Mouse (Mus musculus): ENCODE data around the gene Sstr1. TPM values are rescaled to one million over a fixed set of nuclear protein-coding genes. Genes with fewer than 3 reads are reported as not detected.

Gene Sstr1
- polyA plus RNA-seq, 1 experiment: not detected

- no peaks in the 10 kb centered on the region for H3K36me3 ChIP-seq (ENCODE audit: control insufficient read depth, insufficient read depth)
- H3K4me3 ChIP-seq: no peak overlapping the region
- no peak overlapping the region for H3ac ChIP-seq (ENCODE audit: control insufficient read depth, insufficient read length)
- no peaks in the 10 kb centered on the region for H3K27me3 ChIP-seq (ENCODE audit: control insufficient read depth, insufficient read depth, insufficient read length)
- H3K79me2 ChIP-seq (ENCODE audit: control insufficient read depth, insufficient read depth): no peaks in the 10 kb centered on the region
- H3K4me2 ChIP-seq (ENCODE audit: low read depth): no peak overlapping the region
- TF ChIP-seq REST (IDR thresholded peaks at IDR 0.05; ENCODE audit: insufficient read depth, insufficient read length): no peak
- no peak for TF ChIP-seq MAX (IDR thresholded peaks at IDR 0.05; ENCODE audit: low read depth)
- no peak for TF ChIP-seq CEBPB (IDR thresholded peaks at IDR 0.05; ENCODE audit: insufficient read depth, poor library complexity, severe bottlenecking)
- no peak for TF ChIP-seq E2F4 (IDR thresholded peaks at IDR 0.05; ENCODE audit: insufficient read depth)
- TF ChIP-seq USF1 (IDR thresholded peaks at IDR 0.05; ENCODE audit: low read depth): no peak
- no peak for TF ChIP-seq TCF12 (IDR thresholded peaks at IDR 0.05; ENCODE audit: insufficient read depth, poor library complexity, severe bottlenecking)
Measured at GRCm38 (mm10) chr12:58219078-58219477, 7.5 kb downstream of the Sstr1 start.

GRCm38 (mm10) chr12:58225644-58226043 is 14.1 kb downstream of the Sstr1 start:
- H3K4me3 ChIP-seq: no peak overlapping the region
- H3ac ChIP-seq (ENCODE audit: control insufficient read depth, insufficient read length): no peak overlapping the region
- H3K36me3 ChIP-seq (ENCODE audit: control insufficient read depth, insufficient read depth): no peaks in the 10 kb centered on the region
- H3K27me3 ChIP-seq (ENCODE audit: control insufficient read depth, insufficient read depth, insufficient read length): no peaks in the 10 kb centered on the region
- TF ChIP-seq USF1 (IDR thresholded peaks at IDR 0.05; ENCODE audit: low read depth) (no peak), MYOG (IDR thresholded peaks at IDR 0.05; ENCODE audit: control insufficient read depth in 1 of 3, insufficient read depth in 1 of 3, insufficient read length in 2 of 3, low read depth in 2 of 3) (no peak), POLR2AphosphoS2 (IDR thresholded peaks at IDR 0.05; ENCODE audit: insufficient read length, low read depth) (no peak), REST (IDR thresholded peaks at IDR 0.05; ENCODE audit: insufficient read depth, insufficient read length) (no peak), POLR2A (IDR thresholded peaks at IDR 0.05; ENCODE audit: insufficient read length, low read depth) (no peak), TCF12 (IDR thresholded peaks at IDR 0.05; ENCODE audit: insufficient read depth, poor library complexity, severe bottlenecking) (no peak), CEBPB (IDR thresholded peaks at IDR 0.05; ENCODE audit: insufficient read depth, poor library complexity, severe bottlenecking) (no peak), E2F4 (IDR thresholded peaks at IDR 0.05; ENCODE audit: insufficient read depth) (no peak), TCF3 (IDR thresholded peaks at IDR 0.05; ENCODE audit: insufficient read length, low read depth) (no peak), MYOD1 (IDR thresholded peaks at IDR 0.05; ENCODE audit: control insufficient read depth in 1 of 3, insufficient read length in 2 of 3, low read depth in 2 of 3) (no peak)
- H3K79me2 ChIP-seq (ENCODE audit: control insufficient read depth, insufficient read depth): no peaks in the 10 kb centered on the region
- H3K4me2 ChIP-seq (ENCODE audit: low read depth): no peak overlapping the region

- no peak overlapping the region for H3ac ChIP-seq (ENCODE audit: control insufficient read depth, insufficient read length)
- H3K4me3 ChIP-seq: no peak overlapping the region
- no peaks in the 10 kb centered on the region for H3K36me3 ChIP-seq (ENCODE audit: control insufficient read depth, insufficient read depth)
- H3K79me2 ChIP-seq (ENCODE audit: control insufficient read depth, insufficient read depth): no peaks in the 10 kb centered on the region
- H3K27me3 ChIP-seq (ENCODE audit: control insufficient read depth, insufficient read depth, insufficient read length): no peaks in the 10 kb centered on the region
- no peak overlapping the region for H3K4me2 ChIP-seq (ENCODE audit: low read depth)
- TF ChIP-seq MAX (IDR thresholded peaks at IDR 0.05; ENCODE audit: low read depth) (no peak), CEBPB (IDR thresholded peaks at IDR 0.05; ENCODE audit: insufficient read depth, poor library complexity, severe bottlenecking) (no peak), REST (IDR thresholded peaks at IDR 0.05; ENCODE audit: insufficient read depth, insufficient read length) (no peak), USF1 (IDR thresholded peaks at IDR 0.05; ENCODE audit: low read depth) (no peak), E2F4 (IDR thresholded peaks at IDR 0.05; ENCODE audit: insufficient read depth) (no peak), MYOD1 (IDR thresholded peaks at IDR 0.05; ENCODE audit: control insufficient read depth in 1 of 3, insufficient read length in 2 of 3, low read depth in 2 of 3) (no peak), MYOG (IDR thresholded peaks at IDR 0.05; ENCODE audit: control insufficient read depth in 1 of 3, insufficient read depth in 1 of 3, insufficient read length in 2 of 3, low read depth in 2 of 3) (no peak), TCF12 (IDR thresholded peaks at IDR 0.05; ENCODE audit: insufficient read depth, poor library complexity, severe bottlenecking) (no peak), POLR2A (IDR thresholded peaks at IDR 0.05; ENCODE audit: insufficient read length, low read depth) (no peak), TCF3 (IDR thresholded peaks at IDR 0.05; ENCODE audit: insufficient read length, low read depth) (no peak)
Measured at GRCm38 (mm10) chr12:58232489-58232888, 20.9 kb downstream of the Sstr1 start.

- TF ChIP-seq POLR2AphosphoS2 (IDR thresholded peaks at IDR 0.05; ENCODE audit: insufficient read length, low read depth) (no peak), MAX (IDR thresholded peaks at IDR 0.05; ENCODE audit: low read depth) (no peak), TCF3 (IDR thresholded peaks at IDR 0.05; ENCODE audit: insufficient read length, low read depth) (no peak), TCF12 (IDR thresholded peaks at IDR 0.05; ENCODE audit: insufficient read depth, poor library complexity, severe bottlenecking) (no peak), POLR2A (IDR thresholded peaks at IDR 0.05; ENCODE audit: insufficient read length, low read depth) (no peak), REST (IDR thresholded peaks at IDR 0.05; ENCODE audit: insufficient read depth, insufficient read length) (no peak)
- no peaks in the 10 kb centered on the region for H3K79me2 ChIP-seq (ENCODE audit: control insufficient read depth, insufficient read depth)
Measured at GRCm38 (mm10) chr12:58251901-58252300, 40.3 kb downstream of the Sstr1 start.

More at GRCm38 (mm10) chr12:58251901-58252300, 40.3 kb downstream of the Sstr1 start:
- Histone ChIP-seq H3K4me3 (no peak overlapping the region), H3K36me3 (ENCODE audit: control insufficient read depth, insufficient read depth) (no peaks in the 10 kb centered on the region), H3K4me2 (ENCODE audit: low read depth) (no peak overlapping the region), H3K27me3 (ENCODE audit: control insufficient read depth, insufficient read depth, insufficient read length) (no peaks in the 10 kb centered on the region), H3ac (ENCODE audit: control insufficient read depth, insufficient read length) (no peak overlapping the region)

Other genes with a start within 250 kb of the Sstr1 start
- 0.01 TPM for gene Clec14a, start 57.5 kb downstream of the Sstr1 start, polyA plus RNA-seq (2012; fragmentation: generic; extraction: Trizol)